ENCODE assay signal across 8 mouse cellular contexts in the genomic region with DNA sequence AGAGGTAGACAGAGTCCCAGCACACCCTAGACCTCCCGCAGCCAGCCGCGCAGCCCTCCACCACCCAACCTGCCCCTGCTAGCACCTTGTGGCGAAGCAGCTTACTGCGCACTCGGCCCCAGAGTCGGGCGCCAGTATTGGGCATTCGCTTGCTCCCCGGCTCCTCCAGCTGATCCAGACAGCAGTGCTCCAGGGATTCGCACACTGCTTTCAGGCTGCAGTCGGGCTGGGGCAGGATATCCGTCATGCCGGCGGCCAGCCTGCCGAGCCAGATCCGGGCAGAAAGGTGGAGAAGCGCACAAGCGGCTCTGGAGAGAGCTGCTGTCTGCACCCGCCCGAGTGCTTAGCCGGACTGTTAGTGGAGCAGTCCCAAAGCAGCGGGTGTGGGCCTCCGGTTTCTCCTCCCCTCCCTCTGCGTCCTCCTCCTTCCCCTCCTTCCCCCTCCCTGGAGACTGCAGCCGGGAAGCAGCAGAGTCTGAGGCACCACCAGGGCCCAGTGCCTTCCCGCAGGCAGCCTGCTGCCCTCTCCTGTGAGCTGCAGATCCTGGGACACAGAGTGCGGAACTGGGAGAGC. TPM values are rescaled to one million over a fixed set of nuclear protein-coding genes. Genes with fewer than 3 reads are reported as not detected.
DNase-seq lines count a peak whose midpoint lies in the region; ATAC-seq lines count a peak whose summit lies in the region.

No protein-coding gene starts in this region.

- H3K27ac ChIP-seq in forebrain, embryonic 15.5 days (replicated peaks) = peak overlapping the region; percentile 37
- H3K27ac ChIP-seq in limb, embryonic 10.5 days = peak overlapping the region; percentile 88
- peak overlapping the region; percentile 30 for H3K27ac ChIP-seq in midbrain, embryonic 11.5 days (ENCODE audit: low read depth, low read length)

- WGBS in forebrain, embryonic 15.5 days = 6% methylated on average over 28 of the region's 28 CpGs
- WGBS in limb, embryonic 10.5 days = 6% methylated on average over 28 of the region's 28 CpGs
- 6% methylated on average over 27 of the region's 28 CpGs for WGBS in midbrain, embryonic 11.5 days

- peak; percentile 19 to 42 for DNase-seq in urinary bladder, adult 18-20 months (ENCODE audit: low spot score in 2 of 2)
- DNase-seq in urinary bladder, postnatal 10 days (ENCODE audit: low spot score) = no peak
- DNase-seq in heart, postnatal 36 days = peak; percentile 65 to 66
- DNase-seq in limb, embryonic 10.5 days (ENCODE audit: low spot score) = peak; percentile 80
- DNase-seq in midbrain, embryonic 11.5 days (ENCODE audit: low spot score, missing footprints) = peak; percentile 90
- peak; percentile 52 for DNase-seq in testis, postnatal 14 days (ENCODE audit: low spot score)
- DNase-seq in thymus, postnatal 10 days (ENCODE audit: low spot score in 2 of 2) = no peak

- H3K4me3 ChIP-seq in forebrain, embryonic 15.5 days = peak overlapping the region; percentile 20
- H3K4me3 ChIP-seq in limb, embryonic 10.5 days = peak overlapping the region; percentile 55
- peak overlapping the region; percentile 21 for H3K4me3 ChIP-seq in midbrain, embryonic 11.5 days (ENCODE audit: low read depth, low read length)

- no peaks in the 10 kb centered on the region for H3K27me3 ChIP-seq in forebrain, embryonic 15.5 days
- no peaks in the 10 kb centered on the region for H3K27me3 ChIP-seq in limb, embryonic 10.5 days (ENCODE audit: low read depth, poor library complexity, severe bottlenecking)
- H3K27me3 ChIP-seq in midbrain, embryonic 11.5 days (ENCODE audit: control insufficient read depth, insufficient read depth, low read length) = peaks cover 8% of the 10 kb centered on the region

- no peak overlapping the region; the same call in 1 of the 2 replicates for H3K9ac ChIP-seq in forebrain, embryonic 15.5 days (replicated peaks)
- peak overlapping the region; percentile 54 for H3K9ac ChIP-seq in midbrain, embryonic 11.5 days (ENCODE audit: low read length)

- H3K9me3 ChIP-seq in forebrain, embryonic 15.5 days = no peaks in the 10 kb centered on the region
- H3K9me3 ChIP-seq in limb, embryonic 10.5 days (replicated peaks) = no peaks in the 10 kb centered on the region
- no peaks in the 10 kb centered on the region for H3K9me3 ChIP-seq in midbrain, embryonic 11.5 days (ENCODE audit: control insufficient read depth, low read length)

- H3K36me3 ChIP-seq in forebrain, embryonic 15.5 days = peaks cover 19% of the 10 kb centered on the region
- peaks cover 58% of the 10 kb centered on the region for H3K36me3 ChIP-seq in limb, embryonic 10.5 days
- H3K36me3 ChIP-seq in midbrain, embryonic 11.5 days (ENCODE audit: control insufficient read depth, insufficient read depth, low read length) = no peaks in the 10 kb centered on the region; the same call in none of the 2 replicates

- 0 out of 2 replicates have a peak, but pooled peaks have one; percentile 36 for ATAC-seq in forebrain, embryonic 15.5 days (replicated peaks)
- ATAC-seq in midbrain, embryonic 11.5 days (ENCODE audit: low FRiP score) = peak; percentile 75

- peaks cover 37% of the 10 kb centered on the region for H3K4me1 ChIP-seq in forebrain, embryonic 15.5 days
- peaks cover 79% of the 10 kb centered on the region for H3K4me1 ChIP-seq in limb, embryonic 10.5 days
- peaks cover 20% of the 10 kb centered on the region for H3K4me1 ChIP-seq in midbrain, embryonic 11.5 days (ENCODE audit: control insufficient read depth, insufficient read depth, low read length)

- peak overlapping the region; percentile 35 for H3K4me2 ChIP-seq in forebrain, embryonic 15.5 days (replicated peaks)
- H3K4me2 ChIP-seq in midbrain, embryonic 11.5 days = peak overlapping the region; percentile 43

- intact Hi-C loops in heart, postnatal 36 days (cut with DNase I) = no loop called here

RNA-seq across cellular contexts. Expression of a gene that starts 30.2 kb away (rescaled TPM):
- polyA plus RNA-seq in forebrain, embryonic 15.5 days (2015; fragmentation: Nextera tagmentation; extraction: Ambion mirVana) = 93.3 and 106 TPM in 2 replicates
- 10 to 100 TPM; 42.4 to 55.2 TPM for total RNA-seq in heart, postnatal 36 days (2021)
- 144 and 147 TPM in 2 replicates for polyA plus RNA-seq in limb, embryonic 10.5 days (2016; fragmentation: Nextera tagmentation; extraction: Ambion mirVana)
- 117 and 118 TPM in 2 replicates for polyA plus RNA-seq in midbrain, embryonic 11.5 days (2014; fragmentation: Nextera tagmentation; extraction: Ambion mirVana)

RNA-seq across cellular contexts. Expression of a gene that starts 38.0 kb away (rescaled TPM):
- 15.4 and 19.9 TPM in 2 replicates for polyA plus RNA-seq in forebrain, embryonic 15.5 days (2015; fragmentation: Nextera tagmentation; extraction: Ambion mirVana)
- total RNA-seq in heart, postnatal 36 days (2021) = 10 to 100 TPM; 12.3 to 15.7 TPM
- 53.3 and 55.7 TPM in 2 replicates for polyA plus RNA-seq in limb, embryonic 10.5 days (2016; fragmentation: Nextera tagmentation; extraction: Ambion mirVana)
- 43.8 and 51.3 TPM in 2 replicates for polyA plus RNA-seq in midbrain, embryonic 11.5 days (2014; fragmentation: Nextera tagmentation; extraction: Ambion mirVana)

Comparison
In these comparisons a context has a peak if more than half of its experiments do, and no peak if none do; other contexts are left out.
1. DNase-seq: peak in urinary bladder, adult 18-20 months (2 of 2), heart, postnatal 36 days (2 of 2), limb, embryonic 10.5 days (single experiment), midbrain, embryonic 11.5 days (single experiment) and testis, postnatal 14 days (single experiment); none in urinary bladder, postnatal 10 days (single experiment) and thymus, postnatal 10 days (0 of 2).
2. H3K27ac ChIP-seq: peak in every context shown above with its lines; median percentile 88 in limb, embryonic 10.5 days; 37 in forebrain, embryonic 15.5 days; 30 in midbrain, embryonic 11.5 days.
3. Peak in every context shown above with its lines, with median percentiles within 50 percentile points of each other: H3K4me3 ChIP-seq.